Comparison of ENCODE assay signal across 26 mouse cellular contexts in the genomic region with DNA sequence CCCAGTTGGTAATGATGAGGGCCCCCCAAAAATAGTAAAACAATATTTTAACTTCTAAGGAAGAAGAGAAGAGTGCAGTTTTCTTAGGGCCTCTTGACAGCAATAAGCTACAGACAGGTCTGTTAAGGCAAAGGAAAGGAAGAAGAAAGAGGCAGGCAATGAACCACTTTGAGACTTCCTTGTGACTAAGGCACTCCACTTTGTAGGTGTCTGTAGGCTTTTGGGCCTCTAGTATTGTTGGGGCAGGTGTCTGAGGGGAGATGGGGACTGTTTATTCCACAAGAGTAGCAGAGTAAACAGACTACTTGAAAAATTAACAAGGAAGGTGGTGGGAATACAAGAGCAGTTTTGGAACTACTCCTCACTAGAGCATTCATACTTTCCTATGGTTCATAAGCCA.
DNase-seq lines count a peak whose midpoint lies in the region; ATAC-seq and TF ChIP-seq lines count a peak whose summit lies in the region.
"Had no signal": no experiment of that assay in that cellular context is flagged by ENCODE, and none has a peak within 500 bp of the region (broad histone marks: within the 10 kb centered on the region; RNA-seq: fewer than 3 reads in every experiment).

No protein-coding gene starts in this region.

- no peak for TF ChIP-seq CTCF in thymus, adult 2 months (IDR thresholded peaks at IDR 0.05; ENCODE audit: borderline replicate concordance, control insufficient read depth, extremely low read depth, insufficient read depth, low read length, poor library complexity)

- TF ChIP-seq POLR2A in thymus, adult 2 months (IDR thresholded peaks at IDR 0.05; ENCODE audit: control insufficient read depth, extremely low read depth, insufficient read depth, low read length, poor library complexity) = no peak

- no peak overlapping the region for H3K4me3 ChIP-seq in thymus, adult 2 months (ENCODE audit: control insufficient read depth, insufficient read depth, low read length)
- H3K4me3 ChIP-seq: forebrain, embryonic 10.5 days; forebrain, embryonic 13.5 days; gastrocnemius, adult 2 months; heart, embryonic 12.5 days; heart, embryonic 15.5 days; hindbrain, embryonic 12.5 days; hindbrain, embryonic 15.5 days had no signal

- DNase-seq in CD4-positive, CD25-positive, alpha-beta regulatory T cell, adult 2 months (ENCODE audit: low read depth, low spot score) = peak; percentile 61
- no peak for DNase-seq in thymus, adult 2 months
- no peak for DNase-seq in thymus, postnatal 36 days
- DNase-seq in thymus, postnatal 25 days = peak; percentile 54
- DNase-seq in thymus, postnatal 4 days = no peak
- DNase-seq in left cerebral cortex, postnatal 25 days (ENCODE audit: low spot score in 2 of 2) = no peak
- DNase-seq in cerebellum, adult 8-10 months = no peak
- DNase-seq: adrenal gland, adult 8-10 months; adrenal gland, postnatal 25 days; cerebellum, adult 11-12 months; cerebellum, adult 9-10 months; cerebellum, postnatal 14 days; forebrain, postnatal 0 days; gastrocnemius, adult 2 months; gastrocnemius, postnatal 14 days; heart, adult 18-20 months; heart, postnatal 10 days; heart, postnatal 4 days had no signal

- no peak for ATAC-seq in CD4-positive, CD25-positive, alpha-beta regulatory T cell, adult 4 months
- ATAC-seq: activated CD4-positive, CD25-positive, alpha-beta regulatory T cell, adult 4 months; forebrain, embryonic 13.5 days; forebrain, postnatal 0 days had no signal

- H3K36me3 ChIP-seq in thymus, adult 2 months (ENCODE audit: control insufficient read depth, insufficient read depth, low read length) = no peaks in the 10 kb centered on the region
- H3K36me3 ChIP-seq: forebrain, embryonic 10.5 days; heart, embryonic 12.5 days; heart, embryonic 15.5 days; hindbrain, embryonic 12.5 days; hindbrain, embryonic 15.5 days had no signal

- peaks cover 24% of the 10 kb centered on the region for H3K4me1 ChIP-seq in thymus, adult 2 months (replicated peaks; ENCODE audit: control insufficient read depth, insufficient read depth, low read length)
- H3K4me1 ChIP-seq: forebrain, embryonic 10.5 days; forebrain, embryonic 13.5 days; heart, embryonic 12.5 days; heart, embryonic 15.5 days; hindbrain, embryonic 12.5 days; hindbrain, embryonic 15.5 days had no signal

- H3K27me3 ChIP-seq in thymus, adult 2 months (ENCODE audit: control insufficient read depth, insufficient read depth, low read length) = no peaks in the 10 kb centered on the region
- H3K27me3 ChIP-seq: forebrain, embryonic 13.5 days; heart, embryonic 12.5 days; heart, embryonic 15.5 days; hindbrain, embryonic 12.5 days; hindbrain, embryonic 15.5 days had no signal

- intact Hi-C loops in left cerebral cortex, postnatal 25 days (cut with DNase I) = no loop called here

- H3K27ac ChIP-seq in thymus, adult 2 months (ENCODE audit: control insufficient read depth, insufficient read depth, low read length) = peak overlapping the region; percentile 27; the same call in 1 of the 2 replicates
- H3K27ac ChIP-seq: forebrain, embryonic 10.5 days; forebrain, embryonic 13.5 days; gastrocnemius, adult 2 months; heart, embryonic 15.5 days; hindbrain, embryonic 12.5 days; hindbrain, embryonic 15.5 days had no signal

Comparison
In these comparisons a context has a peak if more than half of its experiments do, and no peak if none do; other contexts are left out.
1. DNase-seq: peak in CD4-positive, CD25-positive, alpha-beta regulatory T cell, adult 2 months (single experiment) and thymus, postnatal 25 days (single experiment); none in thymus, adult 2 months (single experiment), thymus, postnatal 36 days (0 of 2), thymus, postnatal 4 days (single experiment), left cerebral cortex, postnatal 25 days (0 of 2) and cerebellum, adult 8-10 months (single experiment).